Mouse (Mus musculus) stomach, postnatal 0 days (tissue): ENCODE measurements around the gene Olfr986.

Experiments used
- CTCF ChIP-seq: IDR thresholded peaks from 2 replicates; pipeline ENCODE4 v1.5.1; 2016; ENCODE audit warnings: antibody characterized with exemption, low read depth, mild to moderate bottlenecking, moderate library complexity
- EP300 ChIP-seq: optimal IDR thresholded peaks from 2 replicates; pipeline ENCODE3; 2016; ENCODE audit warnings: antibody characterized with exemption

DNA sequence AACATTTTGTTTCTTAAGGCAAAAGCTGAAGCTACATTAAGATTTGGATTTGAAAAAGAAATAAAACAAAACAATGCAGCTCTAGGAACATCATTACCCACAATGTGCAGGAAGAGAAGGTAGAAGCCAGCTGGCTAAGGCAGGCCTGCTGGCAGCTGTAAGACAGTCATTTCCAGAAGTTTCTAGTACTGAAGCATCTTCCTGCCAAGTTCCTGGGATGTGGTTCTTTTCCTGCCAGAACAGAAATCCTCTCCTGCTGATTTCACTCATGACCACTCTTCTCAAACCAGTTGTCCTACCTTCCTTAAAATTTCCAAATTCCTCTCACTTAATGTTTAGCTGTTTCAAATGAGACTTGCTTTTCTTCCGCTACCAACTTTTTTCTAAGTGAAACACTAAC, 14.3 kb upstream of the Olfr986 start:
- no peak for TF ChIP-seq CTCF
- no peak for TF ChIP-seq EP300
